Mouse (Mus musculus) limb, embryonic 11.5 days (tissue): ENCODE data around the gene Zfp658. TPM values are rescaled to one million over a fixed set of nuclear protein-coding genes. Genes with fewer than 3 reads are reported as not detected.

Source experiments
- ATAC-seq: fragments of 200-750 bp; cut with Nextera tagmentation; 2 replicates; pipeline ENCODE4 v1.8.0; 2017; ENCODE audit warnings: low read depth; ENCODE audit not compliant: insufficient number of reproducible peaks, low FRiP score, low TSS enrichment
- DNase-seq: peaks from one replicate; pipeline ENCODE4 v3.0.0-alpha.2; 2015; ENCODE audit warnings: low spot score
- H3K27ac ChIP-seq: fragments of 300-500 bp; sonication (generic); replicated peaks from 2 replicates; pipeline ENCODE4 v1.5.1; 2014; ENCODE audit warnings: low read depth, mild to moderate bottlenecking, low read length
- H3K27me3 ChIP-seq: fragments of 300-500 bp; sonication (generic); 2 replicates; pipeline ENCODE4 v1.6.1; 2014; ENCODE audit warnings: mild to moderate bottlenecking, low read length, mixed read lengths; ENCODE audit not compliant: control insufficient read depth, insufficient read depth
- H3K36me3 ChIP-seq: fragments of 300-500 bp; sonication (generic); 2 replicates; pipeline ENCODE4 v1.6.1; 2014; ENCODE audit warnings: mild to moderate bottlenecking, low read length, moderate library complexity, mixed read lengths; ENCODE audit not compliant: control insufficient read depth, insufficient read depth
- H3K4me1 ChIP-seq: fragments of 300-500 bp; sonication (generic); 2 replicates; pipeline ENCODE4 v1.6.1; 2014; ENCODE audit warnings: low read length, mixed read lengths; ENCODE audit not compliant: control insufficient read depth, insufficient read depth
- H3K4me2 ChIP-seq: fragments of 300-500 bp; sonication (generic); 2 replicates; pipeline ENCODE4 v1.6.1; 2014; ENCODE audit warnings: low read depth, mild to moderate bottlenecking, moderate library complexity; ENCODE audit not compliant: severe bottlenecking
- H3K4me3 ChIP-seq: fragments of 300-500 bp; sonication (generic); 2 replicates; pipeline ENCODE4 v1.5.1; 2014; ENCODE audit warnings: low read depth, low read length
- H3K9ac ChIP-seq: fragments of 300-500 bp; sonication (generic); 2 replicates; pipeline ENCODE4 v1.6.1; 2014; ENCODE audit warnings: mild to moderate bottlenecking, low read length
- H3K9me3 ChIP-seq: fragments of 300-500 bp; sonication (generic); 2 replicates; pipeline ENCODE4 v1.6.1; 2016; ENCODE audit warnings: low read length; ENCODE audit not compliant: control insufficient read depth
- WGBS: fragments of 180-500 bp; shearing (Covaris S2); extraction: QIAGEN DNeasy Blood & Tissue Kit; methylation state at CpG from one replicate; pipeline ENCODE4 v1.1.7; 2014; 5-methylcytosine and 5-hydroxymethylcytosine counted together
- polyA plus RNA-seq: library from polyadenylated mRNA; unstranded; fragments of >200 nt; fragmentation: Nextera tagmentation; extraction: Ambion mirVana; gene quantifications from 2 replicates; pipeline ENCODE4 v1.2.1, GENCODE M21; 2014

The Zfp658 gene
- polyA plus RNA-seq: 5.1 and 5.9 TPM in 2 replicates

- H3K4me3 ChIP-seq: peak within 1 kb of the TSS; percentile 59
- DNase-seq (peak; percentile 87), ATAC-seq (peak; percentile 84)
- peak within 1 kb of the TSS; percentile 77 for H3K9ac ChIP-seq
- no peaks in the 10 kb centered on the region for H3K9me3 ChIP-seq
- peak within 1 kb of the TSS; percentile 74 for H3K27ac ChIP-seq
- WGBS: under 1% methylated on average over 27 of the region's 27 CpGs
- no peaks in the 10 kb centered on the region for H3K27me3 ChIP-seq
- peaks cover 3% of the 10 kb centered on the region; the same call in 1 of the 2 replicates for H3K4me1 ChIP-seq
- peak within 1 kb of the TSS; percentile 55 for H3K4me2 ChIP-seq
- H3K36me3 ChIP-seq: no peaks in the 10 kb centered on the region; the same call in 1 of the 2 replicates
Measured at GRCm38 (mm10) chr7:43562006-43562633, at the start of gene Zfp658. TSS of gene Zfp658 (plus strand) at chr7:43562256.

DNA sequence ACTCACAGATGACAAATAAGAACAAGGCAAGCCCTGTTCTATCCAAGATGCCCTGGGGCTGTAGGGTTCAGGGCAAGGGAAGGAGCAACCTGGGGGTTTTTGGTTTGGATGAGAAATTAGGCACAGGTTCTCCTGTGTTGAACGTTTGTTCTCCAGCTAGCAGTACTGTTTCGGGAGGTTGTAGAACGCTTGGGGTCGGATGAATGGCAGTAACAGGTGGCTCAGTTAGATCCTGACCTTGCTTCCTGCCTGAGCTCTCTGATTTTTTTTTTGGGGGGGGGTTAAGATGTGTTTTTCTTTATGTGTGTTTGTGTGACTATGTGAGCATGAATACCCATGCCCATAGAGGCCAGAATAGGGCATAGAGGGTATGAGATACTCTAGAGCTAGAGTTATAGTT, 49.5 kb upstream of the Zfp658 start:
- Histone ChIP-seq H3K4me3 (no peak overlapping the region), H3K27ac (no peak overlapping the region), H3K27me3 (no peaks in the 10 kb centered on the region), H3K9me3 (no peaks in the 10 kb centered on the region), H3K4me2 (no peak overlapping the region), H3K36me3 (no peaks in the 10 kb centered on the region), H3K9ac (no peak overlapping the region), H3K4me1 (no peaks in the 10 kb centered on the region)
- DNase-seq (no peak), ATAC-seq (no peak)
- 72% methylated on average over 4 of the region's 4 CpGs for WGBS

GRCm38 (mm10) chr7:43515076-43515475, 47.0 kb upstream of the Zfp658 start:
- H3K27ac ChIP-seq: no peak overlapping the region
- H3K4me1 ChIP-seq: no peaks in the 10 kb centered on the region
- H3K9me3 ChIP-seq: no peaks in the 10 kb centered on the region
- 81% methylated on average over 5 of the region's 5 CpGs for WGBS
- H3K9ac ChIP-seq: no peak overlapping the region
- no peaks in the 10 kb centered on the region for H3K27me3 ChIP-seq
- no peak overlapping the region for H3K4me3 ChIP-seq
- H3K36me3 ChIP-seq: no peaks in the 10 kb centered on the region
- ATAC-seq (no peak), DNase-seq (no peak)
- no peak overlapping the region for H3K4me2 ChIP-seq

GRCm38 (mm10) chr7:43518341-43518740, 43.7 kb upstream of the Zfp658 start:
- Histone ChIP-seq H3K27ac (no peak overlapping the region), H3K36me3 (no peaks in the 10 kb centered on the region), H3K4me2 (no peak overlapping the region), H3K27me3 (no peaks in the 10 kb centered on the region), H3K4me1 (no peaks in the 10 kb centered on the region), H3K4me3 (no peak overlapping the region), H3K9ac (no peak overlapping the region), H3K9me3 (no peaks in the 10 kb centered on the region)
- DNase-seq: no peak
- 90% methylated on average over 15 of the region's 15 CpGs for WGBS
- no peak for ATAC-seq

GRCm38 (mm10) chr7:43522776-43523175, 39.3 kb upstream of the Zfp658 start:
- 90% methylated on average over 2 of the region's 2 CpGs for WGBS
- Histone ChIP-seq H3K36me3 (no peaks in the 10 kb centered on the region), H3K27ac (no peak overlapping the region), H3K4me2 (no peak overlapping the region), H3K4me3 (no peak overlapping the region), H3K27me3 (no peaks in the 10 kb centered on the region), H3K9ac (no peak overlapping the region), H3K9me3 (no peaks in the 10 kb centered on the region), H3K4me1 (no peaks in the 10 kb centered on the region)
- no peak for DNase-seq
- no peak for ATAC-seq

DNA sequence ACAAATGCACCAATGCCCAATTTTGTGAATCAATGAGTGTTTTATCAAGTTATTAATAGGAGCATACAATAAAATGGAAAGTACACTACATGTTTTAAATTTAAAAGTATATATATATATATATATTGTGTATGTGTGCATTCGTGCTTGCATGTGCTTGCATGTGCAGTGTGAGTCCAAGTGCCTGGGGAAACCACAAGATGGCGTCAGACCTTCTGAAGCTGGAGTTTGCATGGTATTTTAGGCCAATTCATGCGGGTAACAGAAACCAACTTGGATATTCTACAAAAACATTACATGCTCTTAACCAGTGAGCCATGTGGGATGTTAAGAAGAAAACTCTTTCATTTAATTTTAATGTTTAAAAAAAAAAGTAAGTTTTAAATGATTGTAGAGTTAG, 36.7 kb upstream of the Zfp658 start:
- no peak overlapping the region for H3K4me2 ChIP-seq
- no peak overlapping the region for H3K27ac ChIP-seq
- DNase-seq (no peak), ATAC-seq (no peak)
- WGBS: 59% methylated on average over 3 of the region's 3 CpGs
- no peaks in the 10 kb centered on the region for H3K9me3 ChIP-seq
- no peak overlapping the region for H3K4me3 ChIP-seq
- no peak overlapping the region for H3K9ac ChIP-seq
- H3K27me3 ChIP-seq: no peaks in the 10 kb centered on the region
- no peaks in the 10 kb centered on the region for H3K4me1 ChIP-seq
- no peaks in the 10 kb centered on the region for H3K36me3 ChIP-seq

- Histone ChIP-seq H3K9ac (no peak overlapping the region), H3K4me2 (no peak overlapping the region), H3K4me1 (no peaks in the 10 kb centered on the region), H3K36me3 (no peaks in the 10 kb centered on the region), H3K27ac (no peak overlapping the region), H3K9me3 (no peaks in the 10 kb centered on the region), H3K4me3 (no peak overlapping the region), H3K27me3 (no peaks in the 10 kb centered on the region)
- DNase-seq: no peak
- WGBS: 80% methylated on average over 8 of the region's 8 CpGs
- ATAC-seq: no peak
Measured at GRCm38 (mm10) chr7:43530216-43530785, 31.8 kb upstream of the Zfp658 start.

DNA sequence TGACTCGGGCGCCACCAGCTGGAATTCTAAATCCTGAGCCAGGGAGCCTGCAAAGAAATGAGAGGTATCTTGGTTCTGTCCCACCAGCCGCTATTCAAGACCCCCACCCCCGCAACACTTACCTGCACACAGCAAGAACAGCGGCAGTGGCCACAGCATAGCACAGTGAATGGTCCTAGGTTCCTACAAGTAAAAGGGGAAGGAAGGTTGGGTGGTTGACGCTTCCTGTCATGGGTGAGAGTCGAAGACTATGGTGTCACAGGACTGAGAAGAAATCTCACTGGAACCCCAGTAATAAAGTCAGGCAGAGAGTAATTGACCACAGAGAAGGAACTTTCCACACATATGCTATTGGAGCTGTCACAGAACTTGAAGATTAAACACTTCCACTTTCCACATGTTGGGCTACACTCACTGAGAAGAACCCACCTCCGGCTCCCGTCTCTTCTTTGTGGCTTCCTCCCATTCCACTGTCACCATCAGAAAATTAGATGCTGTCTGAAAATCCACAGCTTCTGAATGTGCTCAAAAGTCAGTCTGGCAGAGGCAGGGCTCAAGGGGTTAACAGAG, 29.0 kb upstream of the Zfp658 start:
- no peaks in the 10 kb centered on the region for H3K36me3 ChIP-seq
- WGBS: 83% methylated on average over 9 of the region's 9 CpGs
- no peaks in the 10 kb centered on the region for H3K9me3 ChIP-seq
- no peak overlapping the region for H3K4me2 ChIP-seq
- DNase-seq (no peak), ATAC-seq (no peak)
- H3K9ac ChIP-seq: no peak overlapping the region
- H3K27ac ChIP-seq: no peak overlapping the region
- H3K4me1 ChIP-seq: no peaks in the 10 kb centered on the region
- no peak overlapping the region for H3K4me3 ChIP-seq
- no peaks in the 10 kb centered on the region for H3K27me3 ChIP-seq
